Mouse (Mus musculus): ENCODE measurements around the gene Hnrnpab. TPM values are rescaled to one million over a fixed set of nuclear protein-coding genes. Genes with fewer than 3 reads are reported as not detected.

The Hnrnpab gene
- total and polyA plus RNA-seq, 2 experiments = 96.9 to 103 TPM

DNA sequence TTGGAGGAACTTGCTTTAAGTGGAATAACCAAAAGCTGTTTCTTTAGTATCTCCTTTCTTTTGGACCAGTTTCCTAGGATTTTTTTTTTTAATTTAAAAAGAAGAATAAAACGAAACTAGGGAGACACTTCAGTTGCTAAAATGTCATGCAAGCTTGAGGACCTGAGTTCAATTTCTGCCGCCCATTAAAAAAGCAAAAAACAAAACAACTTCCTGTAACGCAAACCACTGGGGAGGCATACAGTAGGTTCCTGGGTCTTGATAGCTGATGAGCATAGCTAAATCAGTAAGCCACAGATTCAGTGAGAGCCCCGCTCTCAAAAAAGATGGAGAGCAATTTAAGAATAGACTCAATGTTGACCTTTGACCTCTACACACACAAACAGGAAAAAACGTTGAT lies 31.9 kb upstream of the Hnrnpab start:
- Histone ChIP-seq H3K36me3 (ENCODE audit: control insufficient read depth, insufficient read depth, low read length) (no peaks in the 10 kb centered on the region), H3K27ac (replicated peaks; ENCODE audit: insufficient read depth, low read depth, low read length) (no peak overlapping the region), H3K4me3 (ENCODE audit: insufficient read depth, low read depth, low read length) (no peak overlapping the region), H3K27me3 (ENCODE audit: control insufficient read depth, insufficient read depth, low read length) (no peaks in the 10 kb centered on the region), H3K4me1 (ENCODE audit: control insufficient read depth, insufficient read depth, low read length) (peaks cover 6% of the 10 kb centered on the region), H3K9ac (ENCODE audit: low read depth, low read length) (no peak overlapping the region), H3K79me2 (ENCODE audit: control insufficient read depth, insufficient read depth, low read length) (peaks cover 2% of the 10 kb centered on the region; the same call in 1 of the 2 replicates)
- DNase-seq (ENCODE audit: extremely low read depth, low read depth, low spot score) = no peak
- TF ChIP-seq POLR2A (IDR thresholded peaks at IDR 0.05; ENCODE audit: extremely low read depth, insufficient read depth, low read length) (no peak), CTCF (IDR thresholded peaks at IDR 0.05; ENCODE audit: low read depth, low read length) (no peak)
- 66% methylated on average over 5 of the region's 5 CpGs for WGBS

DNA sequence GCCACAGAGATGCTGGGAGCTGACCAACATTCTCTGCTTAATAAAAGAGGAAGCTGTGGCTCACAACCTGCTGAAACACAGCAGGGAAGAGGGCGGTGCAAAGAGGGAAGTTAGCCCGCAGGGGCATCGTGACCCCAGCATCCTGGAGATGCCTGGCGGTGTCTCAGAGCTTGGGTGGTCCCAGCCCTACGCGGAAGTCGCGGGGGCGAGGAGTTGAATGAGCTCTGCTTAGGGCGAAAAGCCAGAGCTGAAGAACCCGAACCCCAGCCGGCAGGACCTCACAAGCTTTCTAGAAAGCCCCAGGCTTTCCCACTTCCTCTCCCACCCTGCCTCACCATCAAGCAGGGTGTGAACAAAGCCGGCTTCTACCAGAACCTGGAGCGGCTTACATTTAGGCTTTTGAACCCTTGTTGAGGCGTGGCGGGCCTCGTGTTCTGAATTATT lies 31.3 kb upstream of the Hnrnpab start:
- H3K36me3 ChIP-seq (ENCODE audit: control insufficient read depth, insufficient read depth, low read length) = no peaks in the 10 kb centered on the region
- WGBS = 40% methylated on average over 17 of the region's 17 CpGs
- H3K27ac ChIP-seq (replicated peaks; ENCODE audit: insufficient read depth, low read depth, low read length) = no peak overlapping the region
- no peak overlapping the region for H3K4me3 ChIP-seq (ENCODE audit: insufficient read depth, low read depth, low read length)
- peaks cover 2% of the 10 kb centered on the region; the same call in 1 of the 2 replicates for H3K79me2 ChIP-seq (ENCODE audit: control insufficient read depth, insufficient read depth, low read length)
- H3K4me1 ChIP-seq (ENCODE audit: control insufficient read depth, insufficient read depth, low read length) = peaks cover 6% of the 10 kb centered on the region
- no peaks in the 10 kb centered on the region for H3K27me3 ChIP-seq (ENCODE audit: control insufficient read depth, insufficient read depth, low read length)
- no peak for DNase-seq (ENCODE audit: extremely low read depth, low read depth, low spot score)
- no peak for TF ChIP-seq CTCF (IDR thresholded peaks at IDR 0.05; ENCODE audit: low read depth, low read length)
- TF ChIP-seq POLR2A (IDR thresholded peaks at IDR 0.05; ENCODE audit: extremely low read depth, insufficient read depth, low read length) = no peak
- peak overlapping the region; percentile 24; the same call in 1 of the 2 replicates for H3K9ac ChIP-seq (ENCODE audit: low read depth, low read length)

DNA sequence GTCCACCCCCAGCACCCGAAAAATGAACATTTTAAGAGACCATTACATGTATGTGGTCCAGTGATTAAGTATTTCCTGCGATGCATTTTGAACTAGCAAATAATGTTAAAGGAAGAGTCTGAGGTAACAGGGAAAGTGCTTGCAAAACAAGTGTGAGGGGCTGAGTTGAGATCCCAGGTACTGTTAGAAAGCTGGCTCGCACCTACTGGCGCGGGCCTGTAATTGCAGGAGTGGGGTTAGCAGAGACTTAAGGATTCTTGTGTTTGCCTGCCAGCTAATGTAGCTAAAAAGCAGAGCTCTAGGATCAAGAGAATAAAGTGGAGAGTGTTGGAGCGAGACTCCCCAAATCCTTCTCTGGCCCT lies 29.7 kb upstream of the Hnrnpab start:
- Histone ChIP-seq H3K36me3 (ENCODE audit: control insufficient read depth, insufficient read depth, low read length) (no peaks in the 10 kb centered on the region), H3K4me1 (ENCODE audit: control insufficient read depth, insufficient read depth, low read length) (peaks cover 6% of the 10 kb centered on the region), H3K4me3 (ENCODE audit: insufficient read depth, low read depth, low read length) (peak overlapping the region; percentile 80), H3K9ac (ENCODE audit: low read depth, low read length) (peak overlapping the region; percentile 69), H3K79me2 (ENCODE audit: control insufficient read depth, insufficient read depth, low read length) (peaks cover 2% of the 10 kb centered on the region; the same call in 1 of the 2 replicates), H3K27me3 (ENCODE audit: control insufficient read depth, insufficient read depth, low read length) (no peaks in the 10 kb centered on the region), H3K27ac (replicated peaks; ENCODE audit: insufficient read depth, low read depth, low read length) (peak overlapping the region; percentile 62)
- 11% methylated on average over 6 of the region's 6 CpGs for WGBS
- TF ChIP-seq CTCF (IDR thresholded peaks at IDR 0.05; ENCODE audit: low read depth, low read length) (peak; percentile 74), POLR2A (IDR thresholded peaks at IDR 0.05; ENCODE audit: extremely low read depth, insufficient read depth, low read length) (no peak)
- peak; percentile 69 for DNase-seq (ENCODE audit: extremely low read depth, low read depth, low spot score)

DNA sequence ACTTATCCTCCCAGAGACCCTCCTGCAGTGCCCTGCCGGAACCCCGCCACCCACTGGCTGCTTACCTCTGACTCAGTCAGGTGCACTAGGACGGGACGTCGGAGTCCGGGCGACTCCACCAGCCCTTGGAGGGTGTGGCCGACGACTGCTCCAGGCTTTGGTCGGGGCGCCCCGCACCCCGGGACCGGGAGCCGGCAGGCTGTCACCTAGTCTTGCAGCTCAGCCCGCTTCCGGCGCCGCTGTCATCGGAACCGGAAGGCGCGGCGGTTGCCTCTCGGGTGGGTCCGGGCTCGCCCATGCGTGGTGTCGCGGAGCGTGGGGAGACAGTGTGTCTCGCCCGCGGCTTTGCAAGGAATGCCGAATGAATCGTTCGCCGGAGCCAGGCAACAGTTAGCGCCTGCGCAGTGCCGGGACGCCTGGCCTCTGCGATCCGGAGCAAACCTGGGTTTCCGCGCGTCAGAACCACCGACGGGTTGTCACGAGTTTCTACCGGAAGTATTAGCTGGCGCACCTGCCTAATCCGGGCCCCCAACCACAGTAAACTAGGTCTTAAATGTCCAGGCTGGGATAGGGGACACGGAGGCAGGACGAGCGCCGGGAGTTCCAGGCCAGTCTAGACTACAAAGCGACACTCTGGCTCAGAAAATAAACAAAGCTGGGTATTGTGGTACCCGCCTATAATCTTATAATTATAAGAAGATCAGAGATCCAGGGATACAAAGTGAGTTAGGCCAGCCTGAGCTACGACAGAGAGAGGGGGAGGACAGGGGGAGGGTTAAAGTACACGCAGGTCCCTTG lies 29.1 kb upstream of the Hnrnpab start, which contains the start of gene Rmnd5b:
Gene Rmnd5b, minus strand, starts transcription at position 372 of the 798 bp plus-strand sequence.
- peaks cover 6% of the 10 kb centered on the region for H3K4me1 ChIP-seq (ENCODE audit: control insufficient read depth, insufficient read depth, low read length)
- no peaks in the 10 kb centered on the region for H3K36me3 ChIP-seq (ENCODE audit: control insufficient read depth, insufficient read depth, low read length)
- H3K79me2 ChIP-seq (ENCODE audit: control insufficient read depth, insufficient read depth, low read length) = peaks cover 8% of the 10 kb centered on the region; the same call in 1 of the 2 replicates
- peak within 1 kb of the TSS; percentile 69 for H3K9ac ChIP-seq (ENCODE audit: low read depth, low read length)
- H3K4me3 ChIP-seq (ENCODE audit: insufficient read depth, low read depth, low read length) = peak within 1 kb of the TSS; percentile 80
- WGBS = under 1% methylated on average over 61 of the region's 61 CpGs
- H3K27ac ChIP-seq (replicated peaks; ENCODE audit: insufficient read depth, low read depth, low read length) = peak within 1 kb of the TSS; percentile 62
- TF ChIP-seq CTCF (IDR thresholded peaks at IDR 0.05; ENCODE audit: low read depth, low read length) (no peak), POLR2A (IDR thresholded peaks at IDR 0.05; ENCODE audit: extremely low read depth, insufficient read depth, low read length) (0 out of 2 replicates have a peak, but pooled peaks have one; percentile 27)
- no peaks in the 10 kb centered on the region for H3K27me3 ChIP-seq (ENCODE audit: control insufficient read depth, insufficient read depth, low read length)
- peak; percentile 75 for DNase-seq (ENCODE audit: extremely low read depth, low read depth, low spot score)

DNA sequence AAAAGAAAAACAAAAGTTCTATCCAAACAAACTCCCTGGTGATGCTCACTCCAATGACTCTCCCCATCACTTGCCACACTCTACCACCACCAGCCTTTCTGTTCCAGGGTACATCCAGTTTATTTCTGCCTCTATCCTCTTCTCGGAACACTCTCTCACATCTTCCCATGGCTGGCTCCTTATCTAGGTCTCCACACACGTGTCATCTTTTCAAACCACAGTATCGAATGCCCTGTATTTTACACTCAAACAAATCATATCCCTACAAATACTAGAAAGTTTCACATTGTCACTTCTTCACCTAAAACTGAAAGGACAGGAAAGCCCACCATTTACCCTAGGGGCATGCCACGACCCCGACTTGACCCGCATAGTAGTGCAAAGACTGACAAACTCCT lies 28.5 kb upstream of the Hnrnpab start:
- H3K79me2 ChIP-seq (ENCODE audit: control insufficient read depth, insufficient read depth, low read length) = peaks cover 9% of the 10 kb centered on the region; the same call in 1 of the 2 replicates
- peak overlapping the region; percentile 69 for H3K9ac ChIP-seq (ENCODE audit: low read depth, low read length)
- H3K4me1 ChIP-seq (ENCODE audit: control insufficient read depth, insufficient read depth, low read length) = peaks cover 6% of the 10 kb centered on the region
- DNase-seq (ENCODE audit: extremely low read depth, low read depth, low spot score) = no peak
- TF ChIP-seq CTCF (IDR thresholded peaks at IDR 0.05; ENCODE audit: low read depth, low read length) = no peak
- TF ChIP-seq POLR2A (IDR thresholded peaks at IDR 0.05; ENCODE audit: extremely low read depth, insufficient read depth, low read length) = no peak
- no peaks in the 10 kb centered on the region for H3K27me3 ChIP-seq (ENCODE audit: control insufficient read depth, insufficient read depth, low read length)
- peak overlapping the region; percentile 80 for H3K4me3 ChIP-seq (ENCODE audit: insufficient read depth, low read depth, low read length)
- WGBS = 5% methylated on average over 6 of the region's 6 CpGs
- H3K36me3 ChIP-seq (ENCODE audit: control insufficient read depth, insufficient read depth, low read length) = no peaks in the 10 kb centered on the region
- H3K27ac ChIP-seq (replicated peaks; ENCODE audit: insufficient read depth, low read depth, low read length) = peak overlapping the region; percentile 62
